Mouse (Mus musculus): ENCODE data around the gene Lpxn.

Lpxn gene

GRCm38 (mm10) chr19:12795511-12796327 is at the start of gene Lpxn, which contains the start of gene Zfp91:
TSS of gene Lpxn (plus strand) at chr19:12796193.
TSS of gene Zfp91 (minus strand) at chr19:12796126.
- DNase-seq (ENCODE audit: low spot score in 2 of 2) = peak; percentile 95 to 96

- no peak for DNase-seq (ENCODE audit: low spot score in 2 of 2)
These were observed 39.7 kb upstream of the Lpxn start for GRCm38 (mm10) chr19:12756286-12756685.

GRCm38 (mm10) chr19:12758936-12759478 is 37.0 kb upstream of the Lpxn start:
- no peak for DNase-seq (ENCODE audit: low spot score in 2 of 2)

GRCm38 (mm10) chr19:12759656-12760055 is 36.3 kb upstream of the Lpxn start:
- DNase-seq (ENCODE audit: low spot score in 2 of 2) = no peak

- peak; percentile 3 to 17 for DNase-seq (ENCODE audit: low spot score in 2 of 2)
These were observed 33.5 kb upstream of the Lpxn start for GRCm38 (mm10) chr19:12762212-12763130.

- DNase-seq (ENCODE audit: low spot score in 2 of 2) = no peak
These were observed 30.7 kb upstream of the Lpxn start, which contains the start of gene Cntf for GRCm38 (mm10) chr19:12765308-12765707. TSS of gene Cntf (minus strand) at chr19:12765632.

- DNase-seq (ENCODE audit: low spot score in 2 of 2) = no peak
These were observed 25.1 kb upstream of the Lpxn start for GRCm38 (mm10) chr19:12770888-12771287.

GRCm38 (mm10) chr19:12780437-12780836 is 15.6 kb upstream of the Lpxn start:
- DNase-seq (ENCODE audit: low spot score in 2 of 2) = no peak

GRCm38 (mm10) chr19:12786803-12787395 is 9.1 kb upstream of the Lpxn start:
- no peak for DNase-seq (ENCODE audit: low spot score in 2 of 2)

GRCm38 (mm10) chr19:12787721-12788120 is 8.3 kb upstream of the Lpxn start:
- no peak for DNase-seq (ENCODE audit: low spot score in 2 of 2)

GRCm38 (mm10) chr19:12792374-12792773 is 3.6 kb upstream of the Lpxn start:
- DNase-seq (ENCODE audit: low spot score in 2 of 2) = no peak

- peak; percentile 93 to 94 for DNase-seq (ENCODE audit: low spot score in 2 of 2)
These were observed 1.6 kb upstream of the Lpxn start for GRCm38 (mm10) chr19:12794056-12795044.

- DNase-seq (ENCODE audit: low spot score in 2 of 2) = no peak
These were observed 883 bp upstream of the Lpxn start for GRCm38 (mm10) chr19:12795110-12795509.

GRCm38 (mm10) chr19:12796328-12796931 is 437 bp downstream of the Lpxn start:
- DNase-seq (ENCODE audit: low spot score in 2 of 2) = peak; percentile 81 to 85

GRCm38 (mm10) chr19:12797071-12797470 is 1.1 kb downstream of the Lpxn start:
- DNase-seq (ENCODE audit: low spot score in 2 of 2) = peak in 1 of 2 experiments; percentile 44

- DNase-seq (ENCODE audit: low spot score in 2 of 2) = peak; percentile 72 to 74
These were observed 2.4 kb downstream of the Lpxn start for GRCm38 (mm10) chr19:12798404-12798803.

GRCm38 (mm10) chr19:12799081-12799480 is 3.1 kb downstream of the Lpxn start:
- DNase-seq (ENCODE audit: low spot score in 2 of 2) = no peak

- no peak for DNase-seq (ENCODE audit: low spot score in 2 of 2)
These were observed 4.6 kb downstream of the Lpxn start for GRCm38 (mm10) chr19:12800621-12801020.

- peak; percentile 40 to 58 for DNase-seq (ENCODE audit: low spot score in 2 of 2)
These were observed 5.1 kb downstream of the Lpxn start for GRCm38 (mm10) chr19:12801046-12801445.

GRCm38 (mm10) chr19:12802830-12803229 is 6.8 kb downstream of the Lpxn start:
- DNase-seq (ENCODE audit: low spot score in 2 of 2) = no peak
